Mouse (Mus musculus) testis, postnatal 10 days (tissue): ENCODE measurements around the gene Sord.

ENCODE experiments used
- DNase-seq: peaks from one replicate; pipeline ENCODE4 v3.0.0; 2021; ENCODE audit warnings: low spot score

The Sord gene

DNA sequence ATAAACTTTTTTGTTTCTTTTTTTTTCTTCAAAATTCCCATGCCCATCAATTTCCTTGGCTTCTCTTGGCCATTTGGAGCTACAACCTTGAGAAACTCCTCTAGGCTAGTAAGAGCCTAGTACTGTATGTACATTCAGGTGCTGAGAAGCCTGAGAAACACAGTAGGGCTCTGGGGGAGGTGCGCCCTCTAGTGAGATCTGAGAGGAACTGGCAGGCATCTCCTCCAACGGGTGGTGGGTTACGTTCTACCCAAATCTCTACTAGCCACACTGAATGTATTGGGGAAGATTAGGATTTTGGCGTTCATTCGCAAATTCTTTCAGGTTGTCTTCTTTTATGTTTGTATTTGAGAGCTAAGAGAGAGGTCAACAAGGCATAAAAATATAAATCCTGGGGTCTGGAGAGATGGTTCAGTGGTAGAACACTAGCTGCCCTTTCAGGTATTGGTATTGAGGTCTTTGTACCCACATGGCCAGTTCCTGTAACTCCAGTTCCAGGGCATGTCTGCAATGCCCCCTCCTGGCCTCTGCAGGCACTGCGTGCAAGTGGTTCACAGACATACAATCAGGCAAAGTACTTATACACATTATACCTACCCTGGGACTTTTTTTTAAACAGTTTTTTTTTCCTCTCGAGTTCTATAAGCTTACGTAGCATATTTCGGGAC lies 68.2 kb downstream of the Sord start:
- peak; percentile 79 for DNase-seq

DNA sequence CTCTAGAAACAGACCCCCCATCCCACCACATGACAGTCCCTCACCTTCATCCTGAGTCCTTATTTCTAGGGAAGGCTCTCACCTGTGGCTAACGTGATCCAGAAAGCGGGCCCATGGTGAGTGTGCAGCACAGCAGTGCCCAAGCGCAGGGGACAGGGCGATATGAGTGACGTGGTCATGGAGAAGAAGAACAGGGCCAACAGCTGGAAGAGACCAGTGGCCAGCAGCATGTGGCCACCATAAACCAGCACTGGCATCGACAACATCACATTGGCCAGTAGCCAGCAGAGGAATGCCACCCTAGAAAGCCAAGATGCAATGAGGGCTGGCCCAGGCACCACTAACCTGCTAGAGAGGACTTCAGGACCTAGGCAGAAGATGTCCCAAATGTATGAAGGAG lies 70.0 kb downstream of the Sord start:
- no peak for DNase-seq

DNA sequence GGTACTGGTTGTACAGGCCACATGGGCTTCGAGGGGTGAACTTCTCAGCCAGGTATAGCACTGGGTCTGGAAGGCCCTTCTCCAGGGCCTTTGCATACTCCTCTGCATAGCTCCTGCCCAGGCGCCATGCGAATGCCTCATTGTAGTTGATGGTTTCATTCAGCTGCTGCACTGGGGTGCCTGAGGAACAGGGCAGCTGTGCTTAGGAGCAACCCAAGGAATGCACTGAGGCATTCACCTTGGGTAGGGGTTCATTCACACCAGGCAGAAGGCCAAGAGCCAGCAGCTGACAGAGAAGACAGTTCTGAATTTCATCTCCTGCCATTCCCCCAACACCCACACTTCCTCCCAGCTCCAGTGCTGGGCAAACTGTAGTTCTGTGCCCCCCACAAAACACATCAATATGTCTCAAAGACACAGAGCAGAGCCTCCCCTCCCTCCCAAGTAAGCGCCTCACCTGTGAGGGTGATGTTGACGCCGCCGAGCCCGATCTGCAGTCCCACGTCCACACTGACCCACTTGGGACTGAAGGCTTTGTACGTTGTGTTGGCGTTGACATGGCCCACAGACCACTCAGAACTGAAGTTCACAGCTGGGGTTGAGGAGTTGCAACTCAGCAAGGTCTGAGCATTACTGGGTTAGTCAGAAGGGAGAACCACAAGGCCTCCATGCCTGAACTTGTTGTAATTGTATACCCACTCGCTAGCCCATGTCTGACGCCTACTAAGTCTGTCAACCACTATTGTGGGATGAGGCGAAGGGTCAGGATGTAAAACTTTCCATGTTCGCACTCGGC lies 70.7 kb downstream of the Sord start:
- no peak for DNase-seq

DNA sequence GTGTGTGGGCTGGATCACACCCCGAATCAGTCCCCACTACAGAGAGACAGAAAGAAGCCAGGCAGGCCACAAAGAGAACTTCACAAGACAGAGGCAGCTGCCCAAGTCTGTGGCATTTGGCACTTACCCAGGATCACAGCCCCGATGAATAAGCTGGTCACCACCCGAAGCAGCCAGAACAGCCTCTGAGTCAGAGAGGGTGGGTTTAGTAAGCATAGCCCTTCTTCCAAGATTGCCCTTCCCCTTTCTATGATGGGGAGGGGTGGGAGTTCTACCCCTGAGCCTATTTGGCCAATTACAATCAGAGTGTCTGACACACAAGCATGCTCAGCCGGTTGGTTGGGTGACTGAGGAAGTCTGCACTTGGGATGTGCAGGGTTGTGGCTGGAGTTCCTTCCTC lies 71.6 kb downstream of the Sord start:
- DNase-seq: no peak

DNA sequence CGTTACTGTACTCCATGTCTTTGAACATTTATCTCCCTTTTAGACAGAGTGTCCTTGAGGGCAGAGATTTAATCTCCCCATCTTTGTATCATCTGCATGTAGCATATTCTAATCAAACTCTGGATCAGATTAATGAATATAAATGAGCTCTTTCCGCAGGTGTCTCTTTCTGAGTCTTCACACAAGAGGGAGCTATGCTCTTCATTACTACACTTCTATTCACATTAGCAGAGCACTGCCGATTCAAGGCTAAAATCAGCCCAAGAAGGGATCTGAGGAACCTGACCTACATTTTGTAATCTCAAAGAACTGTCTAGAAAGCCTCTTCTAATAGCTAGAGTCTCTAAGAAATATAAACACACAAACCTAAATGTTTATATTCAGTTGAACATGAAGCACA lies 75.1 kb downstream of the Sord start:
- no peak for DNase-seq

DNA sequence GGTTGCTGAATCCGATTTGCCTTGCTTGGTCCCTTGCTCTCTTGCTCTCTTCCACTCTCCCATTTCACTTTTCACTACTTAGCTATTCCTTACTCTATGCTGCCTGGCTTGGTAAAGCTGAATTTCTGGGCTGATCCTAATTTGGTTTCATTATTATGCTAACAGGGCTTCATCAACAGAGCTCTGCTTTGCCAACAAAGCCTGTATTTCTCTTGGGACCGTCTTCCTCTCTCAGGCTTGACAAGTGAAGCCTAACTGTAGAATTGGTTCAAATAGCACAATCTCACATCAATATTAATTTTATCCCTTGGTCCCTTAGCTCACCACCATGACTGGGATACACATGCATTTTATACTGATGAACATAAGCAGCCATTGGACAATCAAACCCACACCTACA lies 77.0 kb downstream of the Sord start:
- DNase-seq: no peak

DNA sequence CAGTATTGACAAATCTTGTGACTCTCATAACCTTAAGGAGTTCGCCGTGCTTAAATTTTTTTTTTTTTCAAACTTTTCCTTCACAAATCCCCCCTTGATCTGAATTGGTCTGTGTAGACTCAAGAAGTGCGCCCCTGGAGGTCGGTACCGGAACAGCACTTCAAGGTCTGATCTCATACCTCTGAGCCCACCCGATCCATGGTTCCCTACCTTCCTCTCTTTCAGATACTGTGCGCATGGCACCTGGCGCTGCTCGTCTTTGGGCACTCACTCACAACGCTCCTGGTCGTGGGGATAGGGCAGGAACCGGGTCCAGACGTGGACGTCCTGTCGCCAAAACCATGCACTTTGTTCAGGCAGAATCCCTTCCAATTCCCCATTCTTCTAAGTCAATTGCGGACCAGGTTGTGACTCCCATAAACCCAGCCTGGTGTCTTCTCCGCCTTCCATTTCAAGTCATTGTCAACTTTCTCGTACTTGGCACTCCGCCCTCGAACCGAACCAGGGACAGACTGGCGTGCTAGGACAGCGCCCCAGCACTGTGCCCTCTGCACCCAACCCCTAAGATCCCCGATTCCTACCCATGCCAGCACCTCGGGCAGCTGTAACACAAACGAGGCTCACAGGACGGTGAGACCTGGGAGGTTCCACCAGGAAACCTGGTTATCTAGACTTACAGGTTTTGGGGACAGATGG lies 78.3 kb downstream of the Sord start:
- DNase-seq: peak; percentile 84

DNA sequence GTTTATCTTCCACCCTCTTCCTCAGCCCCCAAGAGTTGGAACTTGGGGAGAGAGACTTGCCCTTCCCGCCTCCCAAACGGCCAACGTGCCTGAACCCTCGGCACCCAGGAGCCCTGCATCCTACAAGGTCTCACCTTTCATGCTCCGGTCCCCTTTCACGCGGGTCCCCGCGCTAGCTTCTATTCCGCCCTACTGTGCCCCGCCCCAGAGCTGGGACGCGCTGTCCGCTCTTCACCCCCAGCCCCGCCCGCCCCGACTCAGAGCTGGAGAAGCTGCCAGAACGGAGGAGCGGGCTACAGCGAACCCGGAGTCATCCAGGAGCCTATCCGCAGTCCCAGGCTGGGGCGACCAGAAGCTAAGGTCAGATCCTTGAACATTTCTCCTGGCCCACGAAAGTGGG lies 79.0 kb downstream of the Sord start, which contains the start of gene Duoxa1:
Duoxa1 (minus strand) TSS at position 195 of the 400 bp plus-strand sequence.
- DNase-seq: no peak
